Mouse (Mus musculus) small intestine, adult 2 months (tissue): ENCODE measurements around the gene Spred1. TPM values are rescaled to one million over a fixed set of nuclear protein-coding genes. Genes with fewer than 3 reads are reported as not detected.

Experiments
- H3K27ac ChIP-seq: fragments of 200-500 bp; 2 replicates; pipeline ENCODE4 v1.5.1; 2012; ENCODE audit warnings: low read depth, low read length, control low read depth, inconsistent platforms; ENCODE audit not compliant: insufficient read depth
- H3K27me3 ChIP-seq: fragments of 200-500 bp; 2 replicates; pipeline ENCODE4 v1.6.1; 2012; ENCODE audit warnings: mild to moderate bottlenecking, moderate library complexity, low read length, inconsistent platforms; ENCODE audit not compliant: control insufficient read depth, insufficient read depth
- H3K36me3 ChIP-seq: fragments of 200-500 bp; 2 replicates; pipeline ENCODE4 v1.6.1; 2012; ENCODE audit warnings: mild to moderate bottlenecking, low read length, control low read depth, inconsistent platforms; ENCODE audit not compliant: control insufficient read depth, insufficient read depth
- H3K4me1 ChIP-seq: fragments of 200-500 bp; 2 replicates; pipeline ENCODE4 v1.6.1; 2012; ENCODE audit warnings: low read length, inconsistent platforms, mixed read lengths; ENCODE audit not compliant: control insufficient read depth, insufficient read depth, insufficient read length
- H3K4me3 ChIP-seq: fragments of 200-500 bp; 2 replicates; pipeline ENCODE4 v1.5.1; 2012; ENCODE audit warnings: low read depth, mild to moderate bottlenecking, control low read depth, inconsistent platforms, low read length, moderate library complexity
- CTCF ChIP-seq: fragments of 200-500 bp; IDR thresholded peaks from 2 replicates; pipeline ENCODE4 v1.5.1; 2012; ENCODE audit warnings: low read depth, mild to moderate bottlenecking, control low read depth, inconsistent platforms, low read length, moderate library complexity, mixed read lengths; ENCODE audit not compliant: insufficient replicate concordance, insufficient read length; ENCODE audit errors: extremely low read depth
- POLR2A ChIP-seq: fragments of 200-500 bp; IDR thresholded peaks from 2 replicates; pipeline ENCODE4 v1.6.1; 2012; ENCODE audit warnings: low read depth, mild to moderate bottlenecking, control low read depth, inconsistent platforms, low read length, moderate library complexity
- WGBS: fragments of 180-500 bp; shearing (Covaris S2); methylation state at CpG from one replicate; pipeline ENCODE4 v1.1.7; 2018; 5-methylcytosine and 5-hydroxymethylcytosine counted together
- polyA plus RNA-seq: library from polyadenylated mRNA; depleted of rRNA; stranded (reverse); fragments of >200 nt; gene quantifications from 2 replicates; pipeline ENCODE4 v1.2.3, GENCODE M21; 2012

Gene Spred1
- polyA plus RNA-seq, 1 experiment = 1.8 TPM

GRCm38 (mm10) chr2:117204534-117204933, 83.4 kb downstream of the Spred1 start:
- Histone ChIP-seq H3K4me1 (no peaks in the 10 kb centered on the region), H3K27me3 (no peaks in the 10 kb centered on the region), H3K36me3 (no peaks in the 10 kb centered on the region), H3K27ac (no peak overlapping the region), H3K4me3 (no peak overlapping the region)
- WGBS = 44% methylated on average over 3 of the region's 3 CpGs
- no peak for TF ChIP-seq CTCF
- no peak for TF ChIP-seq POLR2A

- TF ChIP-seq POLR2A = no peak
- TF ChIP-seq CTCF = no peak
- WGBS = 83% methylated on average over 6 of the region's 6 CpGs
- no peak overlapping the region for H3K4me3 ChIP-seq
- no peaks in the 10 kb centered on the region for H3K36me3 ChIP-seq
- no peaks in the 10 kb centered on the region for H3K27me3 ChIP-seq
- H3K4me1 ChIP-seq = no peaks in the 10 kb centered on the region
- no peak overlapping the region for H3K27ac ChIP-seq
Measured at GRCm38 (mm10) chr2:117205066-117205465, 83.9 kb downstream of the Spred1 start.

- no peak for TF ChIP-seq POLR2A
- no peak for TF ChIP-seq CTCF
- H3K4me1 ChIP-seq = peaks cover 3% of the 10 kb centered on the region; the same call in 1 of the 2 replicates
- no peak overlapping the region for H3K27ac ChIP-seq
- H3K4me3 ChIP-seq = no peak overlapping the region
- WGBS = 6% methylated on average over 6 of the region's 6 CpGs
- no peaks in the 10 kb centered on the region for H3K36me3 ChIP-seq
- no peaks in the 10 kb centered on the region for H3K27me3 ChIP-seq
Measured at GRCm38 (mm10) chr2:117210416-117211085, 89.4 kb downstream of the Spred1 start.

GRCm38 (mm10) chr2:117216152-117216551, 95.0 kb downstream of the Spred1 start:
- peaks cover 3% of the 10 kb centered on the region; the same call in 1 of the 2 replicates for H3K4me1 ChIP-seq
- WGBS = 63% methylated on average over 2 of the region's 2 CpGs
- H3K4me3 ChIP-seq = no peak overlapping the region
- H3K36me3 ChIP-seq = no peaks in the 10 kb centered on the region
- H3K27ac ChIP-seq = no peak overlapping the region
- TF ChIP-seq POLR2A = no peak
- TF ChIP-seq CTCF = no peak
- 0 out of 2 replicates have a peak, but pooled peaks cover 3% of the 10 kb centered on the region for H3K27me3 ChIP-seq

GRCm38 (mm10) chr2:117217695-117218216, 96.6 kb downstream of the Spred1 start:
- H3K4me1 ChIP-seq = no peaks in the 10 kb centered on the region
- 0 out of 2 replicates have a peak, but pooled peaks cover 3% of the 10 kb centered on the region for H3K27me3 ChIP-seq
- no peak overlapping the region for H3K27ac ChIP-seq
- no peak for TF ChIP-seq POLR2A
- H3K4me3 ChIP-seq = no peak overlapping the region
- WGBS = 21% methylated on average over 15 of the region's 15 CpGs
- no peaks in the 10 kb centered on the region for H3K36me3 ChIP-seq

GRCm38 (mm10) chr2:117219536-117219935, 98.4 kb downstream of the Spred1 start:
- no peaks in the 10 kb centered on the region for H3K4me1 ChIP-seq
- H3K36me3 ChIP-seq = no peaks in the 10 kb centered on the region
- no peak overlapping the region for H3K27ac ChIP-seq
- 83% methylated on average over 4 of the region's 4 CpGs for WGBS
- no peak for TF ChIP-seq CTCF
- TF ChIP-seq POLR2A = no peak
- H3K4me3 ChIP-seq = no peak overlapping the region
- 0 out of 2 replicates have a peak, but pooled peaks cover 3% of the 10 kb centered on the region for H3K27me3 ChIP-seq

- TF ChIP-seq CTCF = no peak
- H3K36me3 ChIP-seq = no peaks in the 10 kb centered on the region
- no peaks in the 10 kb centered on the region for H3K4me1 ChIP-seq
- no peak overlapping the region for H3K4me3 ChIP-seq
- H3K27me3 ChIP-seq = no peaks in the 10 kb centered on the region
- 77% methylated on average over 9 of the region's 9 CpGs for WGBS
- no peak overlapping the region for H3K27ac ChIP-seq
Measured at GRCm38 (mm10) chr2:117222651-117223050, 101.5 kb downstream of the Spred1 start.
